Mouse (Mus musculus): Measurements from ENCODE around the gene Iqgap2.

DNA sequence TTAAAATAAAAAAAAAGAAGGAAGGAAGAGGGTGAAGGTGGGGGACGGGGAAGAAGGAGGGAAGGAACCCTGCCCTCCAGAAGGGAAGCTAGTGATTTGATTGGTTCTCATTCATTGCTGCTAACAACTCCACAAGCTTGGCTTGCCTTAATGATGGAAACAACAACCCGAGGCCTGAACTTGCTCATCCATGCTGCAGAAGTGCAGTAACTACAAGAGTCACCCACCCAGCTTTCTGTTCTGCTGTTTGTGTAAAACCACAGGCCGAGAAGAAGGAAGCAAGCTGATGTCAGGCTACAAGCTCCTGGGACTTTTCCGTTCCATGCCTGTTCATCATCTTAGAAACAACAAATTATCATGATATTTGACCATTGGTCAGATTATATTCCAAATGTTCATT lies 176.4 kb downstream of the Iqgap2 start:
- TF ChIP-seq POLR2A (IDR thresholded peaks at IDR 0.05; ENCODE audit: low read depth, low read length) (no peak), CTCF (conservative IDR thresholded peaks at IDR 0.05; ENCODE audit: insufficient read depth, insufficient read length, low read depth, low read length) (no peak)
